Mouse (Mus musculus): ENCODE measurements around the gene Hcfc1r1. TPM values are rescaled to one million over a fixed set of nuclear protein-coding genes. Genes with fewer than 3 reads are reported as not detected.

The Hcfc1r1 gene
- total and polyA plus RNA-seq, 2 experiments from 2014 or later: 214 to 328 TPM

- no peak for TF ChIP-seq EP300 (IDR thresholded peaks at IDR 0.05; ENCODE audit: low read depth)
- peak; percentile 84 for TF ChIP-seq CTCF (IDR thresholded peaks at IDR 0.05; ENCODE audit: low read depth)
- Histone ChIP-seq H3K36me3 (replicated peaks; ENCODE audit: control insufficient read depth, insufficient read depth, low read length) (no peaks in the 10 kb centered on the region), H3K27ac (ENCODE audit: low read depth) (no peak overlapping the region), H3K9me3 (replicated peaks; ENCODE audit: control insufficient read depth, low read length) (no peaks in the 10 kb centered on the region), H3K4me2 (ENCODE audit: low read depth, low read length) (peak overlapping the region; percentile 96), H3K27me3 (ENCODE audit: control insufficient read depth, insufficient read depth, low read length) (peaks cover 29% of the 10 kb centered on the region), H3K9ac (replicated peaks; ENCODE audit: low read depth, low read length) (peak overlapping the region; percentile 49; the same call in 1 of the 2 replicates), H3K4me3 (ENCODE audit: low read depth, low read length) (peak overlapping the region; percentile 60), H3K4me1 (ENCODE audit: control insufficient read depth, insufficient read depth) (no peaks in the 10 kb centered on the region)
- ATAC-seq (ENCODE audit: insufficient read depth, low read depth) (peak; percentile 96), DNase-seq (ENCODE audit: low spot score) (peak; percentile 84)
- under 1% methylated on average over 24 of the region's 28 CpGs for WGBS
Observed at GRCm38 (mm10) chr17:23700079-23700478, 26.7 kb downstream of the Hcfc1r1 start.

- Histone ChIP-seq H3K36me3 (replicated peaks; ENCODE audit: control insufficient read depth, insufficient read depth, low read length) (no peaks in the 10 kb centered on the region), H3K27me3 (ENCODE audit: control insufficient read depth, insufficient read depth, low read length) (peaks cover 32% of the 10 kb centered on the region), H3K4me3 (ENCODE audit: low read depth, low read length) (no peak overlapping the region), H3K9ac (replicated peaks; ENCODE audit: low read depth, low read length) (no peak overlapping the region), H3K4me1 (ENCODE audit: control insufficient read depth, insufficient read depth) (no peaks in the 10 kb centered on the region), H3K27ac (ENCODE audit: low read depth) (no peak overlapping the region), H3K9me3 (replicated peaks; ENCODE audit: control insufficient read depth, low read length) (no peaks in the 10 kb centered on the region), H3K4me2 (ENCODE audit: low read depth, low read length) (no peak overlapping the region)
- DNase-seq (ENCODE audit: low spot score) (no peak), ATAC-seq (ENCODE audit: insufficient read depth, low read depth) (no peak)
- 75% methylated on average over 9 of the region's 9 CpGs for WGBS
- TF ChIP-seq EP300 (IDR thresholded peaks at IDR 0.05; ENCODE audit: low read depth) (no peak), CTCF (IDR thresholded peaks at IDR 0.05; ENCODE audit: low read depth) (no peak)
Observed at GRCm38 (mm10) chr17:23703301-23703700, 29.9 kb downstream of the Hcfc1r1 start.

GRCm38 (mm10) chr17:23704741-23705140, 31.3 kb downstream of the Hcfc1r1 start:
- Histone ChIP-seq H3K36me3 (replicated peaks; ENCODE audit: control insufficient read depth, insufficient read depth, low read length) (no peaks in the 10 kb centered on the region), H3K4me2 (ENCODE audit: low read depth, low read length) (no peak overlapping the region), H3K9me3 (replicated peaks; ENCODE audit: control insufficient read depth, low read length) (no peaks in the 10 kb centered on the region), H3K4me1 (ENCODE audit: control insufficient read depth, insufficient read depth) (no peaks in the 10 kb centered on the region), H3K27ac (ENCODE audit: low read depth) (no peak overlapping the region), H3K27me3 (ENCODE audit: control insufficient read depth, insufficient read depth, low read length) (peaks cover 28% of the 10 kb centered on the region), H3K9ac (replicated peaks; ENCODE audit: low read depth, low read length) (no peak overlapping the region), H3K4me3 (ENCODE audit: low read depth, low read length) (no peak overlapping the region)
- ATAC-seq (ENCODE audit: insufficient read depth, low read depth) (no peak), DNase-seq (ENCODE audit: low spot score) (no peak)
- TF ChIP-seq CTCF (IDR thresholded peaks at IDR 0.05; ENCODE audit: low read depth) (no peak), EP300 (IDR thresholded peaks at IDR 0.05; ENCODE audit: low read depth) (no peak)
- whole genome bisulfite sequencing: 56% methylated on average over 7 of the region's 7 CpGs

DNA sequence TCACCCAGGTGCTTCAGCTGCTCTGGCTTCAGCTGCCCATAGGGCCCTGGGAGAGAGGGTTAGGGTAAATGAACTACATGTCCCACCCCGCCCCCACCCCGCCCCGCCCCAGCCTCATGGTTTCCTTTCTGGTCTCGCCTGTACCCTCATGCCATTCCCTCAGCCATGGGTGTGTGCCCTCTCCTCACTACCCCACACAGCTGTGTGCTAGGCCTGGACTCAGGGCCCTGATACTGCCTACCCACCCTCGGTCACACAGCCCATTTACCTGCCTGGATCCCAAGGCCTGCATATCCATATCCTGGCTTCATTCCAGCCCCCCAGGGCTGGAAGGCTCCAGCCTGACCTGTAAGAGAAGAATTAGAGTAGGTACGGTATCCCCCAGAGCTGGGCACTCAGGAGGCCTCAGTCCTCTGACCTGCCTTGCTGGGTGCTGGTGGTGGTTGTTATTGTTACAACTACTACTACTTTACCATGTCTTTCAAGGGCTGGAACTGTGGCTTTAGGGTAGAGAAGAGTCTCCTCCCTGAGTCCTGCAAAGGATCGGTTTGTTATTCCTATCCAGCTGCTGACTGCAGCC, 32.2 kb downstream of the Hcfc1r1 start:
- H3K4me1 ChIP-seq (ENCODE audit: control insufficient read depth, insufficient read depth): no peaks in the 10 kb centered on the region
- no peak overlapping the region for H3K4me3 ChIP-seq (ENCODE audit: low read depth, low read length)
- ATAC-seq (ENCODE audit: insufficient read depth, low read depth): no peak
- H3K27me3 ChIP-seq (ENCODE audit: control insufficient read depth, insufficient read depth, low read length): peaks cover 29% of the 10 kb centered on the region
- no peak overlapping the region for H3K27ac ChIP-seq (ENCODE audit: low read depth)
- no peaks in the 10 kb centered on the region for H3K9me3 ChIP-seq (replicated peaks; ENCODE audit: control insufficient read depth, low read length)
- DNase-seq (ENCODE audit: low spot score): no peak
- H3K4me2 ChIP-seq (ENCODE audit: low read depth, low read length): no peak overlapping the region
- H3K36me3 ChIP-seq (replicated peaks; ENCODE audit: control insufficient read depth, insufficient read depth, low read length): no peaks in the 10 kb centered on the region
- TF ChIP-seq EP300 (IDR thresholded peaks at IDR 0.05; ENCODE audit: low read depth): no peak
- no peak for TF ChIP-seq CTCF (IDR thresholded peaks at IDR 0.05; ENCODE audit: low read depth)
- 78% methylated on average over 7 of the region's 7 CpGs for WGBS
- no peak overlapping the region for H3K9ac ChIP-seq (replicated peaks; ENCODE audit: low read depth, low read length)

DNA sequence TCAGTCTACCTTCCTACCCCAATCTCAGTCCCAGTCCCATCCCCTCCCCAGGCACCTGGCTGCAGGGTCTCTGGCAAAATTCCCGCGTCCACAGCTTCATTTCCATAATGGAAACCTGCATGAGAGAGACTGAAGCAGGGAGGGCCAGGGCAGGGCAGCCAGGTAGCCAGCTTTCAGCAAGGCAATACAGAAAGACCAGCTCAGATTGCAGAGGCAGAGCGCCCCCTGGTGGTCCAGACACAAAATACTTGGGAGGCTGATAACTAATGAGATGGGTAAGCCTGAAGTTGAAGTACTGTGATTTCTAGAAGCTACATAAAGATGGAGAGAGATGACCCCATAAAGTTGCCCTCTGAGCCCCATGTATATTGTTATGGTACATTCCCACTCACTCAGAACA, 32.8 kb downstream of the Hcfc1r1 start:
- Histone ChIP-seq H3K4me3 (ENCODE audit: low read depth, low read length) (no peak overlapping the region), H3K9me3 (replicated peaks; ENCODE audit: control insufficient read depth, low read length) (no peaks in the 10 kb centered on the region), H3K27me3 (ENCODE audit: control insufficient read depth, insufficient read depth, low read length) (peaks cover 23% of the 10 kb centered on the region), H3K4me2 (ENCODE audit: low read depth, low read length) (no peak overlapping the region), H3K36me3 (replicated peaks; ENCODE audit: control insufficient read depth, insufficient read depth, low read length) (no peaks in the 10 kb centered on the region), H3K4me1 (ENCODE audit: control insufficient read depth, insufficient read depth) (no peaks in the 10 kb centered on the region), H3K27ac (ENCODE audit: low read depth) (no peak overlapping the region), H3K9ac (replicated peaks; ENCODE audit: low read depth, low read length) (no peak overlapping the region)
- TF ChIP-seq EP300 (IDR thresholded peaks at IDR 0.05; ENCODE audit: low read depth) (no peak), CTCF (IDR thresholded peaks at IDR 0.05; ENCODE audit: low read depth) (peak; percentile 88)
- 0 out of 2 replicates have a peak, but pooled peaks have one; percentile 69 for ATAC-seq (ENCODE audit: insufficient read depth, low read depth)
- 2% methylated on average over 3 of the region's 3 CpGs for WGBS
- DNase-seq (ENCODE audit: low spot score): peak; percentile 66

- TF ChIP-seq EP300 (IDR thresholded peaks at IDR 0.05; ENCODE audit: low read depth): no peak
- no peak for TF ChIP-seq CTCF (IDR thresholded peaks at IDR 0.05; ENCODE audit: low read depth)
- DNase-seq (ENCODE audit: low spot score) (no peak), ATAC-seq (ENCODE audit: insufficient read depth, low read depth) (no peak)
- H3K9me3 ChIP-seq (replicated peaks; ENCODE audit: control insufficient read depth, low read length): no peaks in the 10 kb centered on the region
- no peaks in the 10 kb centered on the region for H3K36me3 ChIP-seq (replicated peaks; ENCODE audit: control insufficient read depth, insufficient read depth, low read length)
- H3K4me3 ChIP-seq (ENCODE audit: low read depth, low read length): no peak overlapping the region
- no peaks in the 10 kb centered on the region for H3K4me1 ChIP-seq (ENCODE audit: control insufficient read depth, insufficient read depth)
- H3K4me2 ChIP-seq (ENCODE audit: low read depth, low read length): no peak overlapping the region
- no peaks in the 10 kb centered on the region for H3K27me3 ChIP-seq (ENCODE audit: control insufficient read depth, insufficient read depth, low read length)
- H3K9ac ChIP-seq (replicated peaks; ENCODE audit: low read depth, low read length): no peak overlapping the region
- 64% methylated on average over 2 of the region's 2 CpGs for WGBS
- H3K27ac ChIP-seq (ENCODE audit: low read depth): no peak overlapping the region
Observed at GRCm38 (mm10) chr17:23717003-23717402, 43.6 kb downstream of the Hcfc1r1 start.
